Mouse (Mus musculus) C2C12 (cell line): Measurements from ENCODE around the gene AI413582.

Source experiments
- CEBPB ChIP-seq: IDR thresholded peaks from one replicate; pipeline ENCODE4 v1.6.1; 2011; ENCODE audit warnings: low read depth, mild to moderate bottlenecking, control low read depth, moderate library complexity
- CTCF ChIP-seq: IDR thresholded peaks from one replicate; pipeline ENCODE4 v1.5.1; 2011; ENCODE audit not compliant: control insufficient read depth, insufficient read depth, insufficient read length
- MAX ChIP-seq: IDR thresholded peaks from one replicate; pipeline ENCODE4 v1.6.1; 2011; ENCODE audit warnings: mild to moderate bottlenecking, control low read depth
- MYOD1 ChIP-seq: IDR thresholded peaks from one replicate; pipeline ENCODE4 v1.6.1; 2011; ENCODE audit warnings: low read depth; ENCODE audit not compliant: control insufficient read depth, insufficient read length
- MYOG ChIP-seq: IDR thresholded peaks from one replicate; pipeline ENCODE4 v1.6.1; 2011; ENCODE audit not compliant: control insufficient read depth, insufficient read length; ENCODE audit errors: extremely low read depth
- USF1 ChIP-seq: IDR thresholded peaks from one replicate; pipeline ENCODE4 v1.6.1; 2011; ENCODE audit warnings: low read depth, mild to moderate bottlenecking, control low read depth, moderate library complexity

GRCm38 (mm10) chr17:27541984-27542383 lies 23.6 kb downstream of the AI413582 start:
- TF ChIP-seq CEBPB = no peak
- no peak for TF ChIP-seq CTCF
- no peak for TF ChIP-seq MYOD1
- no peak for TF ChIP-seq USF1
- TF ChIP-seq MYOG = no peak
- TF ChIP-seq MAX = no peak
